Mouse (Mus musculus): Measurements from ENCODE around the gene Fhl3.
"Not testable (repeated sequence)": the region's sequence is repeated elsewhere in the genome, so short reads cannot be mapped to it uniquely, and the experiment has no call there.

The Fhl3 gene

GRCm38 (mm10) chr4:124683474-124683873 lies 17.0 kb upstream of the Fhl3 start:
- no peak for DNase-seq (ENCODE audit: low read depth, low spot score)

- no peak for DNase-seq (ENCODE audit: low read depth, low spot score)
These were observed 15.5 kb upstream of the Fhl3 start for GRCm38 (mm10) chr4:124685004-124685403.

GRCm38 (mm10) chr4:124685453-124685852 lies 15.0 kb upstream of the Fhl3 start:
- no peak for DNase-seq (ENCODE audit: low read depth, low spot score)

- DNase-seq (ENCODE audit: low read depth, low spot score), result no peak
These were observed 14.6 kb upstream of the Fhl3 start for GRCm38 (mm10) chr4:124685897-124686402.

- DNase-seq (ENCODE audit: low read depth, low spot score), result no peak
These were observed 9.0 kb upstream of the Fhl3 start for GRCm38 (mm10) chr4:124691455-124691854.

GRCm38 (mm10) chr4:124692416-124692861 lies 8.1 kb upstream of the Fhl3 start:
- no peak for DNase-seq (ENCODE audit: low read depth, low spot score)

- DNase-seq (ENCODE audit: low read depth, low spot score), result peak; percentile 91
These were observed 7.2 kb upstream of the Fhl3 start, which contains the start of gene Utp11 for GRCm38 (mm10) chr4:124693135-124693894. Gene Utp11, minus strand, starts transcription at chr4:124693600.

- peak; percentile 77 for DNase-seq (ENCODE audit: low read depth, low spot score)
These were observed 5.9 kb upstream of the Fhl3 start for GRCm38 (mm10) chr4:124694572-124694971.

GRCm38 (mm10) chr4:124695786-124696516 lies 4.5 kb upstream of the Fhl3 start:
- peak; percentile 90 for DNase-seq (ENCODE audit: low read depth, low spot score)

- DNase-seq (ENCODE audit: low read depth, low spot score), result peak; percentile 90
These were observed 710 bp upstream of the Fhl3 start for GRCm38 (mm10) chr4:124699791-124700190.

GRCm38 (mm10) chr4:124701052-124701845 lies 748 bp downstream of the Fhl3 start:
- peak; percentile 89 for DNase-seq (ENCODE audit: low read depth, low spot score)

- peak; percentile 80 for DNase-seq (ENCODE audit: low read depth, low spot score)
These were observed 1.4 kb downstream of the Fhl3 start for GRCm38 (mm10) chr4:124701916-124702315.

- DNase-seq (ENCODE audit: low read depth, low spot score), result peak; percentile 81
These were observed 2.9 kb downstream of the Fhl3 start for GRCm38 (mm10) chr4:124703406-124703805.

- DNase-seq (ENCODE audit: low read depth, low spot score), result no peak
These were observed 3.6 kb downstream of the Fhl3 start for GRCm38 (mm10) chr4:124703881-124704796.

GRCm38 (mm10) chr4:124704797-124705474 lies 4.4 kb downstream of the Fhl3 start:
- no peak for DNase-seq (ENCODE audit: low read depth, low spot score)

- DNase-seq (ENCODE audit: low read depth, low spot score), result no peak
These were observed 5.3 kb downstream of the Fhl3 start for GRCm38 (mm10) chr4:124705661-124706269.

GRCm38 (mm10) chr4:124707381-124708199 lies 7.1 kb downstream of the Fhl3 start:
- DNase-seq (ENCODE audit: low read depth, low spot score), result not testable (repeated sequence)

GRCm38 (mm10) chr4:124708200-124708517 lies 7.7 kb downstream of the Fhl3 start:
- DNase-seq (ENCODE audit: low read depth, low spot score), result not testable (repeated sequence)

All from skeletal muscle tissue, adult 2 months (tissue).